Mouse (Mus musculus) right cerebral cortex, postnatal 10 days (tissue): ENCODE data around the gene Saa4.
"Not testable (repeated sequence)": the region's sequence is repeated elsewhere in the genome, so short reads cannot be mapped to it uniquely, and the experiment has no call there.

Experiments used
- DNase-seq, 2 experiments: peaks; one replicate each; pipeline ENCODE4 v3.0.0; 2021; ENCODE audit warnings: low spot score in 2 of 2

Saa4 gene

GRCm38 (mm10) chr7:46732458-46732857 is at the start of gene Saa4:
TSS of gene Saa4 (minus strand) at chr7:46732603.
- DNase-seq, result no peak

- DNase-seq, result peak; percentile 32 to 50
These were observed 38.3 kb upstream of the Saa4 start for GRCm38 (mm10) chr7:46770706-46771105.

- DNase-seq, result no peak
These were observed 36.0 kb upstream of the Saa4 start for GRCm38 (mm10) chr7:46768451-46768850.

GRCm38 (mm10) chr7:46767371-46767770 is 35.0 kb upstream of the Saa4 start:
- DNase-seq, result no peak

GRCm38 (mm10) chr7:46764672-46765071 is 32.3 kb upstream of the Saa4 start:
- DNase-seq, result no peak

GRCm38 (mm10) chr7:46762601-46763000 is 30.2 kb upstream of the Saa4 start:
- no peak for DNase-seq

- DNase-seq, result no peak
These were observed 28.8 kb upstream of the Saa4 start for GRCm38 (mm10) chr7:46761049-46761795.

- no peak for DNase-seq
These were observed 19.1 kb upstream of the Saa4 start, which contains the start of gene Saa2 for GRCm38 (mm10) chr7:46751490-46751889. TSS of gene Saa2 (plus strand) at chr7:46751790.

GRCm38 (mm10) chr7:46748459-46748858 is 16.1 kb upstream of the Saa4 start:
- no peak for DNase-seq

GRCm38 (mm10) chr7:46746381-46746780 is 14.0 kb upstream of the Saa4 start:
- no peak for DNase-seq

GRCm38 (mm10) chr7:46745816-46746215 is 13.4 kb upstream of the Saa4 start:
- no peak for DNase-seq

GRCm38 (mm10) chr7:46742880-46743279 is 10.5 kb upstream of the Saa4 start, which contains the start of gene Saa1:
TSS of gene Saa1 (minus strand) at chr7:46742980.
- not testable (repeated sequence) for DNase-seq

- not testable (repeated sequence) for DNase-seq
These were observed 7.6 kb upstream of the Saa4 start for GRCm38 (mm10) chr7:46740041-46740440.

GRCm38 (mm10) chr7:46738561-46739460 is 6.4 kb upstream of the Saa4 start:
- no peak for DNase-seq

- DNase-seq, result no peak
These were observed 2.6 kb upstream of the Saa4 start for GRCm38 (mm10) chr7:46734983-46735382.

- DNase-seq, result no peak
These were observed 4.8 kb downstream of the Saa4 start for GRCm38 (mm10) chr7:46727584-46727983.

GRCm38 (mm10) chr7:46724396-46724795 is 8.0 kb downstream of the Saa4 start:
- no peak for DNase-seq

GRCm38 (mm10) chr7:46723849-46724248 is 8.6 kb downstream of the Saa4 start:
- DNase-seq, result no peak

GRCm38 (mm10) chr7:46723354-46723753 is 9.0 kb downstream of the Saa4 start:
- no peak for DNase-seq

GRCm38 (mm10) chr7:46720460-46720859 is 11.9 kb downstream of the Saa4 start:
- DNase-seq, result no peak

- DNase-seq, result no peak
These were observed 12.9 kb downstream of the Saa4 start for GRCm38 (mm10) chr7:46719526-46719925.

GRCm38 (mm10) chr7:46718591-46719270 is 13.7 kb downstream of the Saa4 start:
- DNase-seq, result peak; percentile 35 to 42
